Mouse (Mus musculus): ENCODE measurements around the gene Tomm40l. TPM values are rescaled to one million over a fixed set of nuclear protein-coding genes. Genes with fewer than 3 reads are reported as not detected.
A peak's percentile ranks its signal among the peaks of the same experiment; 100 is the strongest.
"Not testable (repeated sequence)": the region's sequence is repeated elsewhere in the genome, so short reads cannot be mapped to it uniquely, and the experiment has no call there.

The Tomm40l gene
- polyA plus RNA-seq, 1 experiment = 59.3 TPM

DNA sequence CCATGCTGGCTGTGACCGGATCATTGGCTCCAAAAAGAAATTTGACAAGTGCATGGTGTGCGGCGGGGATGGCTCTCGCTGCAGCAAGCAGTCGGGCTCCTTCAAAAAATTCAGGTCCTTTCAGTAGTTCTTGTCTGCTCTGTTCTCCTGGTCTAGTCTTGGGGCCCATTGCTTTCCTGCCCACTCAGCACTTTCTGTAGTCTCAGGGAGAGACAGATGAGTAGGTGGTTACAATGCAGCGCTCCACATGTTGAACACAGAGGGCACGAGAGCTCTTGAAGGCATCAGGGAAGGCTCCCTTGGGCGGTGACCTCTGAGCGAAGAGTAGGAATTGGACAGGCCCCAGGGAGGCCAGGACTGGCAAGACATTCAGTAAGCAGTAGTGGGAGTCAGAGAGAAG is 35.5 kb upstream of the Tomm40l start:
- Histone ChIP-seq H3K27ac (replicated peaks; ENCODE audit: low read depth, low read length) (no peak overlapping the region), H3K4me3 (ENCODE audit: insufficient read depth, low read depth, low read length) (no peak overlapping the region)

DNA sequence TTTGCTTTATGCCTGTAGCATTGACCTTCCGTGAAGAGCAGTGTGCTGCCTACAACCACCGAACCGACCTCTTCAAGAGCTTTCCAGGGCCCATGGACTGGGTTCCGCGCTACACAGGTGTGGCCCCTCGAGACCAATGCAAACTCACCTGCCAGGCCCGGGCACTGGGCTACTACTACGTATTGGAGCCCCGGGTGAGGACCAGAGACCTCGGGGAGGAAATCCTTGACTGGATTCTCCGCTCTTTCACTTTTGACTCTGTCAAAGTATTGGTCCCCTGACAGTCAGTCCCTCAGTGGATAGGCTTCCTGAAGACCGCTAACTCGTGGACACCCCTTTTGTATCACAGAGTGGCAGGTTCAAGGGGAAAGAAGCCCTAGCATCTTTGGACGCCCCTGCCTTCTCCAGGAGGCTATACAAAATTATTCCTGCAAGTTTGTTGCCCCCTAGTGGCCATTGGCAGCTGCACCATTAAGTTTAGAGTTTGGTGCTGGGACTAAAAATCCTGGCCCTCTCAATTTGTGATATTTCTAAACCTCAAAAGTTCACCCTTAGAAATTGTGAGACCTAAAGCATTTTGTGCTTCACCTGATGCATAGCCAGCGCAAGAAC is 34.7 kb upstream of the Tomm40l start:
- Histone ChIP-seq H3K4me3 (ENCODE audit: insufficient read depth, low read depth, low read length) (no peak overlapping the region), H3K4me1 (ENCODE audit: control insufficient read depth, insufficient read depth, insufficient read length, low read length) (peaks cover 3% of the 10 kb centered on the region; the same call in 1 of the 2 replicates), H3K27ac (replicated peaks; ENCODE audit: low read depth, low read length) (no peak overlapping the region)

More for the DNA sequence above, 35.5 kb upstream of the Tomm40l start:
- H3K4me1 ChIP-seq (ENCODE audit: control insufficient read depth, insufficient read depth, insufficient read length, low read length) = peaks cover 4% of the 10 kb centered on the region; the same call in 1 of the 2 replicates

DNA sequence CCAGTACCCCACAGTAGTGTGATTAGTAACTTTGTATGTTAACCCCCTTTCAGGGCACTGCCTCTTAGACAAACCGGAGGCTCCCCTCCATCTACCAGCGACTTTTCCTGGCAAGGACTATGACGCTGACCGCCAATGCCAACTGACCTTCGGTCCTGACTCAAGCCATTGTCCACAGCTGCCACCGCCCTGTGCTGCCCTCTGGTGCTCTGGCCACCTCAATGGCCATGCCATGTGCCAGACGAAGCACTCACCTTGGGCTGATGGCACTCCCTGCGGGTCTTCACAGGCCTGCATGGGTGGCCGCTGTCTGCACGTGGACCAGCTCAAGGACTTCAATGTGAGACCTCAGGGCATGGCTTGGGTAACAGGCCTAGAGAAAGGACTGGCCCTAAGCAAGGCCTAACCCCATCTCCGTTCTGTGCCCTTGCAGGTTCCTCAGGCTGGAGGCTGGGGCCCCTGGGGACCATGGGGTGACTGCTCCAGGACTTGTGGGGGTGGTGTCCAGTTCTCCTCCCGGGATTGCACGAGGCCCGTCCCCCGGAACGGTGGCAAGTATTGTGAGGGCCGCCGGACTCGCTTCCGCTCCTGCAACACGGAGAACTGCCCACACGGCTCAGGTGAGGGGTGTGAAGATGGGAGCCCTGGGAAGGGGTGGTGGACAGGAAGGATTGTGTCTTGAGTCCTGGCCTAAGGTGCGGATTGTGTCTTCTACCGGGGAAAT is 33.9 kb upstream of the Tomm40l start:
- Histone ChIP-seq H3K27ac (replicated peaks; ENCODE audit: low read depth, low read length) (no peak overlapping the region), H3K4me1 (ENCODE audit: control insufficient read depth, insufficient read depth, insufficient read length, low read length) (peaks cover 5% of the 10 kb centered on the region), H3K4me3 (ENCODE audit: insufficient read depth, low read depth, low read length) (no peak overlapping the region)

DNA sequence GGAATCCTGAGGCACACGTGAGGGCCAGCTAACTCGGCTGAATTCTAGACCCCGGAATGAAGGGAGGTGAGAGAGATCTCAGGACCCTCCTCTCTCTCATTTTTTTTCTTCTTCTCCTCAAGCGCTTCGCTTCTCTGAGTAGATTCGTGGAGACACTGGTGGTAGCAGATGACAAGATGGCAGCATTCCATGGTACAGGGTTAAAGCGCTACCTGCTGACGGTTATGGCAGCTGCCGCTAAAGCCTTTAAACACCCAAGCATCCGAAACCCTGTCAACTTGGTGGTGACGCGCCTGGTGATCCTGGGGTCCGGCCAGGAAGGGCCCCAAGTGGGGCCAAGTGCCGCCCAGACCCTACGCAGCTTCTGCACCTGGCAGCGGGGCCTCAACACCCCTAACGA is 30.1 kb upstream of the Tomm40l start:
- Histone ChIP-seq H3K27ac (replicated peaks; ENCODE audit: low read depth, low read length) (peak overlapping the region; percentile 9; the same call in 1 of the 2 replicates), H3K4me3 (ENCODE audit: insufficient read depth, low read depth, low read length) (0 out of 2 replicates have a peak overlapping the region, but pooled peaks have one; percentile 4), H3K4me1 (ENCODE audit: control insufficient read depth, insufficient read depth, insufficient read length, low read length) (peaks cover 16% of the 10 kb centered on the region)

DNA sequence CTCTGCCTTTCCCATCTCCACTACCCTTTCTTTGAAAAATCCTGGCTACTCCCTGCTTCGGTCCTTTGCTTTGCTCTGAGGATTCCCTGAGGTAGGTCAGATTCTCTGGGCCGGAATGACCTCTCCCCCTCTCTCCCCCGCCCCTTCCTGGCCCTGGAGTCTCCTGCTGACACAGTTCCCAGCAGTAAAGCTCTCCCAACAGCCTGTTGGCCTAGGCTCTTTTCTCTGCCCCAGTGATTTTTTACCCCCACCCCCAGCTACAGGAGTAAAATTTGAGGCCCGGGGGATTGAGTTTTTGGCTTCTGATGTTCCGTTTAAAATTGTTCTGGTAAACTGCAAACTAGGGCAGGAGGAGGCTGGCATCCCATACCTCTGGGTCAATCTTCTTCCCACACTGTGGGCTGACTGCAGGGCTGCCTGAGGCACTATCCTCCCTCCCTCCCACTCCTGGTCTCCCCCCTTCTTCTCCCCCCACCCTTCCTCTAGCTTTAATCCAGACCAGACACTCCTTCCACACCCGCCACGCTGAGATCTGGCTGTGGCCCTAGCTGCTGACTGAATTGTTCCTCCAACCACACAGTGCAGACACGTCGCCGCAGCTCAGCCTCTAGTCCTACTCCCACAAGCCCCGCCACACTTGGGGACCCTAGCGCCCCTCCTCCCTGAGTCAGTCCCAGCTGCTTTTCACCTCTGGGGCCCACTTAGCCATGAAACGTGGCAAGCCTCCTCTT is 29.4 kb upstream of the Tomm40l start:
- H3K27ac ChIP-seq (replicated peaks; ENCODE audit: low read depth, low read length) = peak overlapping the region; percentile 45
- peak overlapping the region; percentile 60 for H3K4me3 ChIP-seq (ENCODE audit: insufficient read depth, low read depth, low read length)
- peaks cover 16% of the 10 kb centered on the region for H3K4me1 ChIP-seq (ENCODE audit: control insufficient read depth, insufficient read depth, insufficient read length, low read length)

DNA sequence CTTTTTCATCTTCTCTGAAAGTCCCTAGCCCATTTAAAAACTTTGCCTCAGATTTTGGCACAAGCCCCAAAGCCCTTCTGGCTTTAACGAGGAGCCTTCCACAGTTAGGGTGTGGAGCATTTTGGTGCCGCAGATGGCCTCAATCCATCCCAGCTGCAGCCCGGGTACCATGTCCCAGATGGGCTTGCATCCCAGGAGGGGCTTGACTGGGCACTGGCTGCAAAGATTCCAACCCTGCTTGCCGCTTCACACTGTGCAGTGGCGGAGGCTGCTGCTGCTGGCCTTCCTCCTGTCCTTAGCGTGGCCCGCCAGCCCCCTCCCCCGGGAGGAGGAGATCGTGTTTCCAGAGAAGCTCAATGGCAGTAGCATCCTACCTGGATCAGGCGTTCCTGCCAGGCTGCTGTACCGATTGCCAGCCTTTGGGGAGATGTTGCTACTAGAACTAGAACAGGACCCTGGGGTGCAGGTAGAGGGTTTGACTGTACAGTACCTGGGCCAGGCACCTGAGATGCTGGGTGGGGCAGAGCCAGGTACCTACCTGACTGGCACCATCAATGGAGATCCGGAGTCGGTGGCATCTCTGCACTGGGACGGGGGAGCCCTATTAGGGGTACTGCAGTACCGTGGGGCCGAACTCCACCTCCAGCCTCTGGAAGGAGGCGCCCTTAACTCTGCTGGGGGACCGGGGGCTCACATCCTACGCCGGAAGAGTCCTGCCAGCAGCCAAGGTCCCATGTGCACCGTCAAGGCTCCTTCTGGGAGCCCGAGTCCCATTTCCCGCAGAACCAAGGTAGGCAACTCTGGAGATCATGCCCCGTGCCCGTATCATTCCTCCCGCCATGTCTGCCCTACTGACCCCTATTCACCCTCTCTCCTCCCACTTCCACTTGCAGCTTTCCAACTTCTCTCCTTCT is 28.6 kb upstream of the Tomm40l start, which contains the start of gene Ndufs2:
Gene Ndufs2 (minus strand): TSS at position 709 of the 914 bp plus-strand sequence.
- peak within 1 kb of the TSS; percentile 60 for H3K4me3 ChIP-seq (ENCODE audit: insufficient read depth, low read depth, low read length)
- peak within 1 kb of the TSS; percentile 45 for H3K27ac ChIP-seq (replicated peaks; ENCODE audit: low read depth, low read length)
- peaks cover 16% of the 10 kb centered on the region for H3K4me1 ChIP-seq (ENCODE audit: control insufficient read depth, insufficient read depth, insufficient read length, low read length)

DNA sequence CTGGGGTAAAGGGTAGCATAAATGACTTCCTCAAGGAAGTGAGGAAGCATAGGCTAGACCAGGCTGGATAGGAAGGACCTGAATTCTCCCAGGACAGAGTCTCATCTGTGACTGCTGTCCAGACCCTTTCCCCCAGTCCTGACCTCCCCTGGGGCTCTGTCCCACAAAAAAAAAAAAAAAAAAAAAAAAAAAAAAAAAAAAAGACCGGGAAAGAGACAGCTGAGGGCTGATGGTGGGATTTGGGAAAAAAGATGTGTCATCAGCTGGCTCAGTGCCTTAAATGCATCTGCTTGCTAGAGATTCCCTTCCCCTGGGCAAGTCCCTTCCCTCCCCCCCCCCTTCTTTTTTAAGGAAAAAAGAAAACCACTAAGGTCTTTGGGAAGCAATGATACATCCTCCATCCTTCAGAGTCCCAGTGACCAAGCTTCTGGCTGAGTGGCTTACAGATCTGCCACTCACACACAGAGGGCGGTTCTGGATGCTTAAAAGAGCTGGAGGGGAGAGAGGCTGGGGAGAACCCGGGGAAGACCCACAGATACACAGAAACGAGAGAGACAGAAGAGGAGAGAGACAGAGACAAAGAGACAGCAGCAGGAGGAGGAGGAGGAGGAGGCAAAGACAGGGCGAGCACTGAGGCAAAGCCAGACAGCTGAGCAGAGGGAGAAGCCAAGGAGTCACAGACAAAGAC is 27.7 kb upstream of the Tomm40l start, which contains the start of gene Adamts4:
Gene Adamts4 (plus strand): TSS at position 509 of the 688 bp plus-strand sequence.
- Histone ChIP-seq H3K27ac (replicated peaks; ENCODE audit: low read depth, low read length) (peak within 1 kb of the TSS; percentile 86), H3K4me1 (ENCODE audit: control insufficient read depth, insufficient read depth, insufficient read length, low read length) (peaks cover 16% of the 10 kb centered on the region), H3K4me3 (ENCODE audit: insufficient read depth, low read depth, low read length) (peak within 1 kb of the TSS; percentile 60)

DNA sequence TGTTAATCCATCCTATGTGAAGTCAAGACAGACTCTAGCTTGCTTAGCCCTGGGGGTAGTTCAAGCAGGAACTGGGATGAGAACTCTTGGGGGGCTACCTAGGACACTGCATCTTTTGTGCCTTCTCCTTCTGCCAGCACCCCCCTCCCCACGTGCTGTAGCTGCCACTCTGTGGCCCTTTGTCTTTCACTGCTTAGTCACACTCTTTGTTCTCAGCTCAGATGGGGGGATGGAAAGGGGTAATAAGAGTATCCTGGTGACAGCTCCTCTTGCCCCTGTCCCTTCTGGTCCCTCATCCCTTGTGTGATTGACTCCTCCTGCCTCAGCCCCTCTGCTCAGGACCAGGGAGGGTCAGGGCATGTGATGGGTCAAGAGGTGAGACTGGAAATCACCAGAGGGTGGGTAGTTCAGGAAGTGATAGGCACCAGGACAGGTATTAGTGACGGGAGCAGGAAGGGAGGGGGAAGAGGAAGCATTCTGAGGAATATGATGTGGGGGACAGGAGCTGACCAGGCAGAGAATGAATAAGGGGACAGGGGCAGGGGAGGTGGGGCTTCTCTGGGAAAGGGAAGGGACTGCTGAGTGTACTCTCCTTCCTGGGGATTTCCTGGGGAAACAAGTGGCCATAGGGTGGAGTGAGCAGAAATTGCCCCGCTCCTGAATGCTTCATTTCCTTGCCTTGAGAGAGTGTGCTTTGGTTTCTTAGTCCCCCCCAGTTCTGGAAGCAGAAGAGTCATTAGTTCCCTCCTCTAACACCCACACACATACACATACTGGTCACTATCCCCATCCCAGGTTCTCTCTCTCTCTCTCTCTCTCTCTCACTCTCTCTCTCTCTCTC is 26.3 kb upstream of the Tomm40l start:
- peak overlapping the region; percentile 86 for H3K27ac ChIP-seq (replicated peaks; ENCODE audit: low read depth, low read length)
- H3K4me1 ChIP-seq (ENCODE audit: control insufficient read depth, insufficient read depth, insufficient read length, low read length) = peaks cover 16% of the 10 kb centered on the region

DNA sequence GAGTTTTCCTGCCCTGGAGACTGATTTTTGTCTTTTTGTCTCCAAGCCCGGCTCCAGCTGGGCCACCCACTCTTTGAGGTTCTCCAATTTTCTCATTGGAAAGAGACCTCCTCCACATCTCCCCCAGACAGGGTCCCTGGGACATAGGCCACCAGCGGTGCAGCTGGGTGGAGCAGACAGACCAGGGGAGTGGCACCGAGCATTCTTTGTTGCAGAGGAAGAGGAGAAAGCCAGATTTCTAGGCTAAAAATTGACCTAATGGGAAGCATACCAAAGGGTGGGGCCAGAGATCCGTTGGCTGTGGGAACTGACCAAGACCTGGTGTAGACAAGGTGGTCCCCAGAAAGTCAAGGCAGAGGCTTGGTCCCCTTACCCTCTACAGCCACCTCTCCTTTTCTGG is 25.6 kb upstream of the Tomm40l start:
- peak overlapping the region; percentile 48 for H3K4me3 ChIP-seq (ENCODE audit: insufficient read depth, low read depth, low read length)
- H3K4me1 ChIP-seq (ENCODE audit: control insufficient read depth, insufficient read depth, insufficient read length, low read length) = peaks cover 16% of the 10 kb centered on the region

More for the DNA sequence above, 26.3 kb upstream of the Tomm40l start:
- H3K4me3 ChIP-seq (ENCODE audit: insufficient read depth, low read depth, low read length) = no peak overlapping the region; the same call in 1 of the 2 replicates

DNA sequence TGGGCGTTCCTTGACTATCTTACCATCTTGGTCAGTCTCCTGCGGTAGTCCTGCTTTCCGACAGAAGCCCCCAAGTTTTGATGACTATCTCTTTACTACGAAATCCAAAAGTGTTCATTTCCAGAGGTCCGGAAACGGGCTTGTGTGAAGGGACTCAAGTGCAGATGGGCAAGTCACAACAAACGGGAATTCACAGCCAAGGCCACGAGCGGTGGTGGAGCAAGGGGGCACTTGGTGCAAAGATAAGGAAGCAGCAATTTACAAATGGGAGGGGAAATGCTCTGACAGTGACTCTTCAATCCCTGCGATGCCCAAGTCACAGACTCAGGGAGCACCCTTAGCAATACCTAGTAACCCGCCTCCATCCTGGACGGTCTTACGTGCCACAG is 25.1 kb upstream of the Tomm40l start:
- H3K27ac ChIP-seq (replicated peaks; ENCODE audit: low read depth, low read length) = peak overlapping the region; percentile 86
- peak overlapping the region; percentile 48 for H3K4me3 ChIP-seq (ENCODE audit: insufficient read depth, low read depth, low read length)
- H3K4me1 ChIP-seq (ENCODE audit: control insufficient read depth, insufficient read depth, insufficient read length, low read length) = peaks cover 16% of the 10 kb centered on the region

More for the DNA sequence above, 25.6 kb upstream of the Tomm40l start:
- H3K27ac ChIP-seq (replicated peaks; ENCODE audit: low read depth, low read length) = peak overlapping the region; percentile 86

DNA sequence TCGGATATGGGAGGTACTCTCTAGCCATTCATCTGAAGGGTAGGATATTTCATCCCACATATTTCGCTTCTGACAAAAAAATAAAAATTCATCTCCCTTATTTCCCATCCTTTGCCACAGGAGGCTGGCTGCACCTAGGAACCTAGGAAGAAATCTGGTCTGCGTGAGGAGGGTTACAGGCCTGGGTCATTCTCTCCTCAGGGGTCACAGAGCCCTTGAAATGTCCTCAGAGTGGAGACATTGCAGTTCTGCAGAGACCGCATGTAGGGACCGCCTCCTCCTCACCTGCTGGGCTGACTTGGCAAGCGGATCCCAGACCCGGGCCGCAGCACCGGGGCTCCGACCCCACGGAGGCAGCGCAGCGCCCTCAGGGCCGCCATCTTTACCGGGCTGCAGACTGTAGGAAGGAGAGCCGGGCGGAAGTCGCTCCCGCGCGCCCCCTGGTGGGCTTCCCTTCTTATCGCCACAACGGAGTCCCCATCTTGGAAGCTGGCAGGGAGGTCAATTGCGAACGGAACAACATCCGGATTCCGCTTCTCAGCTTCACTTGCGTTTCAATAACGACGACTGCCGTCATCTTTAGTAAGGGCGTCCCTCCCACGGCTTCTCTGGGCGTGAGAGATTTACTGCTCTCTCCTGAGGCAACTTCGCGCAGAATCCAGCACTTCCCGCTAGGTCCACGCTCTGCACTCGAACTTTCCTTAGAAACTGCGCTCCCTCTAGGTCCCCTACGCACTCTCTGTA is 24.6 kb upstream of the Tomm40l start:
- Histone ChIP-seq H3K27ac (replicated peaks; ENCODE audit: low read depth, low read length) (peak overlapping the region; percentile 97), H3K4me1 (ENCODE audit: control insufficient read depth, insufficient read depth, insufficient read length, low read length) (peaks cover 13% of the 10 kb centered on the region), H3K4me3 (ENCODE audit: insufficient read depth, low read depth, low read length) (peak overlapping the region; percentile 85)

DNA sequence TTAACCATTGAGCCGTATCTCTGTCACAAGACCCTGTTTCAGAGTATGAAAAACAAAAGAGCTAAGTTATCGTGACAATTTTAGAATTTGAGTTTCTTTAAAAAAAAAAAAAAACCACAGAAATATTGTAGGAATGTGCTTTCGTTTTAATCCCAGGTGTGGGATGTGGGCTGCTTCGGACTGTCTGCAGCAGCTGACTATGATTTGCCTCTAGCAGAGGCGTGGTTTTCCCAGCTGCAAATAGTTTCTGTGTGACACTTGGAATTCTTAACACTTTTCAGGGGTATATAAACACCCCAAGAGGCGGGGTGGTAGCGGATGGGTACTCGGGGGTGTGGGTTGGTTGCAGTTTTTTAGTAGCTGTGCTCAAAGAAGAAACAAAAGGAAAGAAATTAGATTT is 23.0 kb upstream of the Tomm40l start:
- peak overlapping the region; percentile 85; the same call in 1 of the 2 replicates for H3K4me3 ChIP-seq (ENCODE audit: insufficient read depth, low read depth, low read length)
- no peak overlapping the region for H3K27ac ChIP-seq (replicated peaks; ENCODE audit: low read depth, low read length)
- peaks cover 11% of the 10 kb centered on the region for H3K4me1 ChIP-seq (ENCODE audit: control insufficient read depth, insufficient read depth, insufficient read length, low read length)

DNA sequence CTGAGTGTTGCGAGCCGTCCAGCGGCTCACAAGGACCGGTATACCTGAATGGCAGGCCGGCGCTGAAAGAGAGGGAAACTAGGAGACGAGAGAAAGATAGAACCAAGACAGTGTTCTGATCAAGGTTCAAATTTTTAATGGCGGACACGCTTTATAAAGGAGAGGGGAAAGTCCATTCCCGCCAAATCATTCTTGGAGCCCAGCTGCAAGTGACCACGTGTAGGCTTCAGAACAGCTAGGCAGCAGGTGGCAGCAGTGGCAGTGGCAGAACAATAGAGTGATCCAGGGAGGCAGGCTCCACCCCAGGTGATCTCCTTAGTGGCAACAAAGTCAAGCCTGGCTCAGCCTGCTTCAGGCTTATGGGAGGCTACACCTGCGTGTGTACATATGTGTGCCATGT is 19.6 kb upstream of the Tomm40l start:
- not testable (repeated sequence) for H3K27ac ChIP-seq (replicated peaks; ENCODE audit: low read depth, low read length); H3K4me3 ChIP-seq (ENCODE audit: insufficient read depth, low read depth, low read length); H3K4me1 ChIP-seq (ENCODE audit: control insufficient read depth, insufficient read depth, insufficient read length, low read length)
